Mouse (Mus musculus): Measurements from ENCODE around the gene Rbx1.
"Not testable (repeated sequence)": the region's sequence is repeated elsewhere in the genome, so short reads cannot be mapped to it uniquely, and the experiment has no call there.

The Rbx1 gene

GRCm38 (mm10) chr15:81465901-81466737 is at the start of gene Rbx1:
TSS of gene Rbx1 (plus strand) at chr15:81466296.
- DNase-seq = peak; percentile 98 to 99

DNA sequence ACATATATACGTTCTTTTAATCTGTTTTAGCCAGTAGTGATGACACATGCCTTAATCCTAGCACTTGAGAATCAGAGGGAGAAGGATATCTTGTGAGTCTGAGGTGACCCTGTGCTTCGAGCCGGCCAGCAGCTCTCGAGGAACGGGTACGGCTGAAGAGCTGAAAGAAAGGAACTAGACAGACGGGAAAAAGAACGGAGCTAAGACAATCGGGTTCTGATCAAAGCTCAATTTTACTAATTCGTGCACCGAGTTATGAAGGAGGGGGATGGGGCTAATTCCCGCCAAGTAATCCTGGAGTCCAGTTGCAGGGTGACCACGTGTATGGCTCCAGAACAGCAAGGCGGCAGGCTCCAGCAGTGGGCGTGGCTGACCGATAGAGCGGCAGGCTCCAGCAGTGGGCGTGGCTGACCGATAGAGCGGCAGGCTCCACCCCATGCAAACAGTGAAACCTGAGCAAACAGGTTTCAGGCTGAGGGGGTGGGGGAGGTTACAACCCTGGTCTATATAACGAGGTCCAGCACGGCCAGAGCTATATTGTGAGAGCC is 49.3 kb upstream of the Rbx1 start:
- peak; percentile 68 to 74 for DNase-seq

DNA sequence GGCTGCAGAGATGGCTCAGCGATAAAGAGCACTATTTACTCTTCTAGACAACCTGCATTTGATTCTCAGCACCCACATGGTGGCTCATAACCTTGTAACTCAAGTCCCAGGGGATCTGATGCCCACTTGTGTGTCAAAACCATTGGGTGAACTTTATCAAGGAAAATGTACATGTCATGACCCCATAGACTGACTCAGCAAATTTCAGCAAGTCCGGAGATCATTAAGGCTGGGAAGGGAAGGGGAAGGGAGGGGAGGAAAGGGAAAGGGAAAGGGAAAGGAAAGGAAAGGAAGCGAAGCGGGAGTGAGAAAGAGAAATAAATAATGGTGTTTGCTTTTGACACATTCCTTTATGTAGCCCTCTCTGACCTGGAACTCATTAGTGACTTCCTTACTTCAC is 48.0 kb upstream of the Rbx1 start:
- DNase-seq = no peak

- DNase-seq = no peak
Observed at GRCm38 (mm10) chr15:81421454-81421853, 44.6 kb upstream of the Rbx1 start.

GRCm38 (mm10) chr15:81422156-81422681 is 43.9 kb upstream of the Rbx1 start:
- no peak for DNase-seq

- DNase-seq = no peak
Observed at GRCm38 (mm10) chr15:81425311-81425710, 40.8 kb upstream of the Rbx1 start.

- no peak for DNase-seq
Observed at GRCm38 (mm10) chr15:81427947-81428346, 38.1 kb upstream of the Rbx1 start.

GRCm38 (mm10) chr15:81431195-81431594 is 34.9 kb upstream of the Rbx1 start:
- DNase-seq = no peak

GRCm38 (mm10) chr15:81438345-81438744 is 27.8 kb upstream of the Rbx1 start:
- DNase-seq = no peak

GRCm38 (mm10) chr15:81439236-81439635 is 26.9 kb upstream of the Rbx1 start:
- DNase-seq = no peak

DNA sequence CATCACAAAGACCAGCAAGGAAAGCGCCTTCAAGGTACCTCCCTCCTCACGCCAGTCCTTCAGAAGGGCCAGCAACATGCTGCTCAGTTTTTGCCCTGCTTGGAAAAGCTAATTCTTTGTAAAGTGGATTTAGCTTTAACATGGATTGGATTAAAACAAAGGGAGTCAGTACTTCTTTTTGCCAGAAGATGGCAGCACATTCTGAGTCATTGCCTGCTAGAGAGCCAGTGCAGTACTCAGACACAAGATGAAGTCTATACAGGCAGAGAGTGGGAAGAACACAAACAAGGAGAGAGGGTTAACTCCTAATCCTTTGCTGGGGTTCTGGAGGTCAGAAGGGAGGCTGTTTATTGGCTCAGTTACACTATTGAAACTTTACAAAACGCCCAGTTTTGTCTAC is 17.6 kb upstream of the Rbx1 start:
- DNase-seq = peak; percentile 75 to 78

DNA sequence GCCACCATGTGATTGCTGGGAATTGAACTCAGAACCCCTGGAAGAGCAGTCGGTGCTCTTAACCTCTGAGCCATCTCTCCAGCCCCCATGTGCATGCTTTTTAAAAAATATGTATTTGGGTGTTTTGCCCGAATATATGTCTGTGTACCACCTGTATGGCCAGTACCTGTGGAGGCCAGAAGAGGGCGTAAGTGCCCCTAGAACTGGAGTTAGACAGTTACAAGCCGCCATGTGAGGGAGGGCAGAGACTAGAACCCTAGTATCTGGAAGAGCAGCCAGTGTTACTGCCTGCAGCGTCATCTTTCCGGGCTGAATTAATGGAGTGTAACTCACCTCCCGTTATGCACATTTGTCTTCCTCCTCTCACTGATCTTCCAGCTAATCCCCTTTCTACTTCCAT is 4.6 kb upstream of the Rbx1 start:
- DNase-seq = peak in 1 of 2 experiments; percentile 22

GRCm38 (mm10) chr15:81465016-81465660 is 958 bp upstream of the Rbx1 start:
- DNase-seq = no peak

DNA sequence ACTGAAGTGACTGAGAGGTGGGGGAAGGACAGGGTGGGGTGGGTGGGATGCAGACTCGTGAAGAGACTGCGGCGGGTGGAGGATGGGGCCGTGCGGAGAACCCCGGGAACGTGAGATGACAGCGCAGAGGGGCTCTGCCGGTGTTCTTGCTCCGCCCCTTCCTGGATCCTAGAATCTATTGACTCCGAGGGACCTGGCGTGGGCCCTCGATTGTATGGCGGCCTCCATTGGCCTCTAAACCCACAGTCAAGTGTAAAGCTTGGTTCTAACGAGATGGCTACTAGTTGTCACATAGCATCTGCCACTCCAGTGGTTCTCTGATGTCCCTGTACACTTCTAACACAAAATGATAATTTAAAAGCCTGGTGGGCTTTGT is 630 bp downstream of the Rbx1 start:
- no peak for DNase-seq

DNA sequence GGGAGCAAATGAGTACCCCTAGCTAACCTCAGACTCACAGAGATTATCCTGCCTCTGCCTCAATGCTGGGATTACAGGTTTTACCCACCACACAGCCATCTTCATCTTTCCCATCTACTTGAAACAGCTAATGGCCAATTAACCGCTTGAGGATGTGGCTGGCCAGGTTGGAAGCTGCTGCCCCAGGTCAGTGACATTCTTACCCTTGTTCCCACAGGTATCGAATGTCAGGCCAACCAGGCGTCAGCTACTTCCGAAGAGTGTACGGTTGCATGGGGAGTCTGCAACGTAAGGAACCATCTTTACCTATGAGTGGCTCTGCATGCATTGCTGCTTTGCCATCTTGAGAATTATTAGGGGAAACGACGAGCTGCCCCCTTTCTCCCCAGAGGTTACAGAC is 4.6 kb downstream of the Rbx1 start:
- no peak for DNase-seq

GRCm38 (mm10) chr15:81472256-81472655 is 6.2 kb downstream of the Rbx1 start:
- DNase-seq = no peak

- DNase-seq = peak; percentile 72 to 78
Observed at GRCm38 (mm10) chr15:81475654-81476053, 9.6 kb downstream of the Rbx1 start.

- DNase-seq = no peak
Observed at GRCm38 (mm10) chr15:81476597-81476996, 10.5 kb downstream of the Rbx1 start.

DNA sequence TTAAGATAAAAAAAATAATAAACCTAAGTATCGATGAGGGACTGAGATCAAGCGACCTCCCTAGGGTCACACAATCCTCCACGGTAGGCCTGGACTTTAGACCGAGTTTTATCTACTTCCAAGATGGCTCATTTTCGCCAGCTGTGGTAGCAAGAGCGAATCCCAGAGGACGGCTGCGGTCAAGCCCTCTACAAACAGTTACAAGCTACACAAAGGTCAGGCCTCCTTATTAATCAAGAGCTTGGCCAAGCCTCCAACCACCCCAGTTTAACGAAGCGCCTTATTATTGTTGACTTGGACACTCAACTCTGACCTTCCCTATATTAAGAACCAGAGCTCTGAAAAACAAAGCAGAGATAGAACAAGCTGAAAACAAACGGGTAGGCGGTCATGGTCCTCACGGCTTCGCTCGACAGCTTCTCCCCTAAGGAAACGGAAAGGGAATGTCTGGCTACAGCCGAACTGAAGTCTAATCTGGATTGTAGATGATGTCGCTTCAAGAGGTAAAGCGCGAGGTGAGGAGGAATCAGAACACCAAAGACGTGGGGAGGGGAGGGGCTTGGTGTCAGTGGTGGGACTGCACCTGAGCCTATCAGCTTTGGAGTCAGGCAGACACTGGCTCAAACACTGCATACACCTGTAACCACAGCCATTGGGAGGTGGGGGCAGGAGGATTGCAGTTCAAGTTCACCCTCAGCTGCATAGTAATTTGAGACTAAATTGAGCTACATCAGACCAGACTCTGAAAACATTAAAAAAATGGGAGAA is 13.5 kb downstream of the Rbx1 start:
- DNase-seq = no peak

- DNase-seq = not testable (repeated sequence)
Observed at GRCm38 (mm10) chr15:81480284-81480683, 14.2 kb downstream of the Rbx1 start.

DNA sequence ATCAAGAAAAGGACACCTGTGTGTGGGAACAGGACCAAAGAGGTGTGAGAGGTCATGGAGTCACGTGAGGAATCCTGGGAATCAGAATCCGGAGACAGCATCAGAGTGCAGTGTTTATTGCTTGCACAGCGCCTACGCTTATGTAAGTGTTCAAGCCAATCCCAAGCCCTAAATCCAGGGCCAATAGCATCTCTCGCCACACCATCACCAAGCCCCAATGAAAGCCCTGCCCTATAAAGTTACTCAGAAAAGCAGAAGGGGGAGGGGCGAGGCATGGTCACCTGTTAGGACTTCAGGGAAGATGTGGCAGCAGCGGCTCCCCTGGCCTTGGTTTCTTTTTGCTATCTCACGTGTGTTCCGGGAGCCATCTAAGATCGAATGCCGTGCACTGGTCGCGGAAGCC is 14.9 kb downstream of the Rbx1 start:
- DNase-seq = peak; percentile 80 to 83

DNA sequence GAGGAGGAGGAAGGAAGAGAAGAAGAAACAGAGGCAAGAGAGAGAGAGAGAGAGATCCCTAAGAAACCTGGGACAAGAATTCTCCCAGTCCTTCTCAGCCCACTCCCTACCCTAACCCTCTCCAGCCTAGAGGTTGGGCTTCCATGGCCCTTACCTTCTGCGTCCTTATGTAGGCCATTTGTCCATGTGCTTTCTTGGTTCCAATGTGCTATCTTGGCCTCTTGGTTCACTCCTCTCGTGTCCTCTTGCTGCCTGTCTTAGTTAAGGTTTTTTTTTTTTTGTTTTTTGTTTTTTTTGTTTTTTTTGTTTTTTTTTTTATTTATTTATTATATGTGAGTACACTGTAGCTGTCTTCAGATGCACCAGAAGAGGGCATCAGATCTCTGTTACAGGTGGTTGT is 16.9 kb downstream of the Rbx1 start:
- no peak for DNase-seq

- DNase-seq = no peak
Observed at GRCm38 (mm10) chr15:81483691-81484090, 17.6 kb downstream of the Rbx1 start.

All from B cell, adult 2 months (primary cell).